Mouse (Mus musculus): ENCODE data around the gene Tns1.

Gene Tns1

GRCm38 (mm10) chr1:74033407-74033806 is 90.8 kb downstream of the Tns1 start:
- no peak for DNase-seq (ENCODE audit: low spot score in 2 of 2)

GRCm38 (mm10) chr1:74032966-74033365 is 91.3 kb downstream of the Tns1 start:
- DNase-seq (ENCODE audit: low spot score in 2 of 2), result no peak

GRCm38 (mm10) chr1:74031771-74032609 is 92.3 kb downstream of the Tns1 start:
- no peak for DNase-seq (ENCODE audit: low spot score in 2 of 2)

GRCm38 (mm10) chr1:74030901-74031360 is 93.3 kb downstream of the Tns1 start:
- no peak for DNase-seq (ENCODE audit: low spot score in 2 of 2)

- no peak for DNase-seq (ENCODE audit: low spot score in 2 of 2)
Measured at GRCm38 (mm10) chr1:74030285-74030684, 94.0 kb downstream of the Tns1 start.

GRCm38 (mm10) chr1:74029669-74030068 is 94.6 kb downstream of the Tns1 start:
- no peak for DNase-seq (ENCODE audit: low spot score in 2 of 2)

GRCm38 (mm10) chr1:74028881-74029266 is 95.4 kb downstream of the Tns1 start:
- no peak for DNase-seq (ENCODE audit: low spot score in 2 of 2)

- no peak for DNase-seq (ENCODE audit: low spot score in 2 of 2)
Measured at GRCm38 (mm10) chr1:74028118-74028880, 96.0 kb downstream of the Tns1 start.

- no peak for DNase-seq (ENCODE audit: low spot score in 2 of 2)
Measured at GRCm38 (mm10) chr1:74027559-74028091, 96.6 kb downstream of the Tns1 start.

- no peak for DNase-seq (ENCODE audit: low spot score in 2 of 2)
Measured at GRCm38 (mm10) chr1:74026703-74027195, 97.5 kb downstream of the Tns1 start.

GRCm38 (mm10) chr1:74025651-74026226 is 98.5 kb downstream of the Tns1 start:
- DNase-seq (ENCODE audit: low spot score in 2 of 2), result no peak

GRCm38 (mm10) chr1:74025227-74025626 is 99.0 kb downstream of the Tns1 start:
- no peak for DNase-seq (ENCODE audit: low spot score in 2 of 2)

- DNase-seq (ENCODE audit: low spot score in 2 of 2), result no peak
Measured at GRCm38 (mm10) chr1:74024452-74025190, 99.6 kb downstream of the Tns1 start.

GRCm38 (mm10) chr1:74022998-74023397 is 101.3 kb downstream of the Tns1 start:
- DNase-seq (ENCODE audit: low spot score in 2 of 2), result no peak

- DNase-seq (ENCODE audit: low spot score in 2 of 2), result no peak
Measured at GRCm38 (mm10) chr1:74022536-74022935, 101.7 kb downstream of the Tns1 start.

- DNase-seq (ENCODE audit: low spot score in 2 of 2), result no peak
Measured at GRCm38 (mm10) chr1:74020235-74020634, 104.0 kb downstream of the Tns1 start.

- DNase-seq (ENCODE audit: low spot score in 2 of 2), result no peak
Measured at GRCm38 (mm10) chr1:74017399-74018172, 106.7 kb downstream of the Tns1 start.

GRCm38 (mm10) chr1:74016618-74017017 is 107.6 kb downstream of the Tns1 start:
- DNase-seq (ENCODE audit: low spot score in 2 of 2), result no peak

GRCm38 (mm10) chr1:74015513-74016234 is 108.6 kb downstream of the Tns1 start:
- DNase-seq (ENCODE audit: low spot score in 2 of 2), result no peak
